Mouse (Mus musculus): ENCODE measurements around the gene Uba6. TPM values are rescaled to one million over a fixed set of nuclear protein-coding genes. Genes with fewer than 3 reads are reported as not detected.

Gene Uba6
- total and polyA plus RNA-seq, 2 experiments, result 0.69 to 5.5 TPM

GRCm38 (mm10) chr5:86173778-86174177 is 1.2 kb upstream of the Uba6 start:
- no peaks in the 10 kb centered on the region for H3K79me2 ChIP-seq (ENCODE audit: control insufficient read depth, insufficient read depth, low read length)
- H3K9ac ChIP-seq (ENCODE audit: low read depth, low read length), result no peak overlapping the region
- no peak overlapping the region for H3K27ac ChIP-seq (replicated peaks; ENCODE audit: insufficient read depth, low read depth, low read length)
- H3K4me1 ChIP-seq (ENCODE audit: control insufficient read depth, insufficient read depth, low read length), result peaks cover 2% of the 10 kb centered on the region; the same call in 1 of the 2 replicates
- DNase-seq (ENCODE audit: extremely low read depth, low read depth, low spot score), result no peak
- WGBS, result 57% methylated on average over 2 of the region's 2 CpGs
- no peak for TF ChIP-seq POLR2A (IDR thresholded peaks at IDR 0.05; ENCODE audit: extremely low read depth, insufficient read depth, low read length)
- no peak for TF ChIP-seq CTCF (IDR thresholded peaks at IDR 0.05; ENCODE audit: low read depth, low read length)
- no peaks in the 10 kb centered on the region for H3K27me3 ChIP-seq (ENCODE audit: control insufficient read depth, insufficient read depth, low read length)
- no peak overlapping the region for H3K4me3 ChIP-seq (ENCODE audit: insufficient read depth, low read depth, low read length)
- H3K36me3 ChIP-seq (ENCODE audit: control insufficient read depth, insufficient read depth, low read length), result no peaks in the 10 kb centered on the region

GRCm38 (mm10) chr5:86172088-86172448 is 535 bp downstream of the Uba6 start:
- H3K27ac ChIP-seq (replicated peaks; ENCODE audit: insufficient read depth, low read depth, low read length), result no peak overlapping the region
- H3K36me3 ChIP-seq (ENCODE audit: control insufficient read depth, insufficient read depth, low read length), result no peaks in the 10 kb centered on the region
- peak overlapping the region; percentile 77 for H3K4me3 ChIP-seq (ENCODE audit: insufficient read depth, low read depth, low read length)
- H3K79me2 ChIP-seq (ENCODE audit: control insufficient read depth, insufficient read depth, low read length), result no peaks in the 10 kb centered on the region
- DNase-seq (ENCODE audit: extremely low read depth, low read depth, low spot score), result no peak
- under 1% methylated on average over 15 of the region's 15 CpGs for WGBS
- H3K4me1 ChIP-seq (ENCODE audit: control insufficient read depth, insufficient read depth, low read length), result peaks cover 2% of the 10 kb centered on the region; the same call in 1 of the 2 replicates
- H3K27me3 ChIP-seq (ENCODE audit: control insufficient read depth, insufficient read depth, low read length), result no peaks in the 10 kb centered on the region
- H3K9ac ChIP-seq (ENCODE audit: low read depth, low read length), result peak overlapping the region; percentile 69
- TF ChIP-seq POLR2A (IDR thresholded peaks at IDR 0.05; ENCODE audit: extremely low read depth, insufficient read depth, low read length) (no peak), CTCF (IDR thresholded peaks at IDR 0.05; ENCODE audit: low read depth, low read length) (no peak)

GRCm38 (mm10) chr5:86129828-86130227 is 42.8 kb downstream of the Uba6 start:
- H3K9ac ChIP-seq (ENCODE audit: low read depth, low read length), result no peak overlapping the region
- no peaks in the 10 kb centered on the region for H3K4me1 ChIP-seq (ENCODE audit: control insufficient read depth, insufficient read depth, low read length)
- no peaks in the 10 kb centered on the region for H3K79me2 ChIP-seq (ENCODE audit: control insufficient read depth, insufficient read depth, low read length)
- H3K4me3 ChIP-seq (ENCODE audit: insufficient read depth, low read depth, low read length), result no peak overlapping the region
- TF ChIP-seq CTCF (IDR thresholded peaks at IDR 0.05; ENCODE audit: low read depth, low read length) (no peak), POLR2A (IDR thresholded peaks at IDR 0.05; ENCODE audit: extremely low read depth, insufficient read depth, low read length) (no peak)
- DNase-seq (ENCODE audit: extremely low read depth, low read depth, low spot score), result no peak
- H3K27me3 ChIP-seq (ENCODE audit: control insufficient read depth, insufficient read depth, low read length), result no peaks in the 10 kb centered on the region
- H3K27ac ChIP-seq (replicated peaks; ENCODE audit: insufficient read depth, low read depth, low read length), result no peak overlapping the region
- H3K36me3 ChIP-seq (ENCODE audit: control insufficient read depth, insufficient read depth, low read length), result peaks cover 18% of the 10 kb centered on the region

- no peak for DNase-seq (ENCODE audit: extremely low read depth, low read depth, low spot score)
These were observed 43.9 kb downstream of the Uba6 start for GRCm38 (mm10) chr5:86128749-86129148.

GRCm38 (mm10) chr5:86118457-86119094 is 54.0 kb downstream of the Uba6 start:
- Histone ChIP-seq H3K4me1 (ENCODE audit: control insufficient read depth, insufficient read depth, low read length) (peaks cover 2% of the 10 kb centered on the region; the same call in 1 of the 2 replicates), H3K9ac (ENCODE audit: low read depth, low read length) (no peak overlapping the region), H3K27ac (replicated peaks; ENCODE audit: insufficient read depth, low read depth, low read length) (no peak overlapping the region), H3K4me3 (ENCODE audit: insufficient read depth, low read depth, low read length) (no peak overlapping the region), H3K27me3 (ENCODE audit: control insufficient read depth, insufficient read depth, low read length) (no peaks in the 10 kb centered on the region), H3K36me3 (ENCODE audit: control insufficient read depth, insufficient read depth, low read length) (peaks cover 8% of the 10 kb centered on the region), H3K79me2 (ENCODE audit: control insufficient read depth, insufficient read depth, low read length) (no peaks in the 10 kb centered on the region)
- 82% methylated on average over 9 of the region's 9 CpGs for WGBS
- TF ChIP-seq POLR2A (IDR thresholded peaks at IDR 0.05; ENCODE audit: extremely low read depth, insufficient read depth, low read length), result no peak
- TF ChIP-seq CTCF (IDR thresholded peaks at IDR 0.05; ENCODE audit: low read depth, low read length), result no peak
- peak; percentile 12 for DNase-seq (ENCODE audit: extremely low read depth, low read depth, low spot score)

More at GRCm38 (mm10) chr5:86128749-86129148, 43.9 kb downstream of the Uba6 start:
- WGBS, result 95% methylated on average over 1 of the region's 1 CpGs
- H3K9ac ChIP-seq (ENCODE audit: low read depth, low read length), result no peak overlapping the region
- no peaks in the 10 kb centered on the region for H3K27me3 ChIP-seq (ENCODE audit: control insufficient read depth, insufficient read depth, low read length)
- H3K36me3 ChIP-seq (ENCODE audit: control insufficient read depth, insufficient read depth, low read length), result peaks cover 15% of the 10 kb centered on the region
- no peaks in the 10 kb centered on the region for H3K79me2 ChIP-seq (ENCODE audit: control insufficient read depth, insufficient read depth, low read length)
- H3K27ac ChIP-seq (replicated peaks; ENCODE audit: insufficient read depth, low read depth, low read length), result no peak overlapping the region
- H3K4me3 ChIP-seq (ENCODE audit: insufficient read depth, low read depth, low read length), result no peak overlapping the region
- no peak for TF ChIP-seq CTCF (IDR thresholded peaks at IDR 0.05; ENCODE audit: low read depth, low read length)
- no peak for TF ChIP-seq POLR2A (IDR thresholded peaks at IDR 0.05; ENCODE audit: extremely low read depth, insufficient read depth, low read length)
- no peaks in the 10 kb centered on the region for H3K4me1 ChIP-seq (ENCODE audit: control insufficient read depth, insufficient read depth, low read length)

- DNase-seq (ENCODE audit: extremely low read depth, low read depth, low spot score), result no peak
- Histone ChIP-seq H3K79me2 (ENCODE audit: control insufficient read depth, insufficient read depth, low read length) (no peaks in the 10 kb centered on the region), H3K9ac (ENCODE audit: low read depth, low read length) (no peak overlapping the region), H3K4me3 (ENCODE audit: insufficient read depth, low read depth, low read length) (no peak overlapping the region), H3K36me3 (ENCODE audit: control insufficient read depth, insufficient read depth, low read length) (peaks cover 3% of the 10 kb centered on the region), H3K27ac (replicated peaks; ENCODE audit: insufficient read depth, low read depth, low read length) (no peak overlapping the region), H3K27me3 (ENCODE audit: control insufficient read depth, insufficient read depth, low read length) (no peaks in the 10 kb centered on the region), H3K4me1 (ENCODE audit: control insufficient read depth, insufficient read depth, low read length) (peaks cover 2% of the 10 kb centered on the region; the same call in 1 of the 2 replicates)
- no peak for TF ChIP-seq POLR2A (IDR thresholded peaks at IDR 0.05; ENCODE audit: extremely low read depth, insufficient read depth, low read length)
- TF ChIP-seq CTCF (IDR thresholded peaks at IDR 0.05; ENCODE audit: low read depth, low read length), result no peak
- 34% methylated on average over 1 of the region's 1 CpGs for WGBS
These were observed 58.6 kb downstream of the Uba6 start for GRCm38 (mm10) chr5:86113997-86114396.

All from liver, adult 2 months (tissue).